Mouse (Mus musculus): ENCODE measurements around the gene Acot7.

DNA sequence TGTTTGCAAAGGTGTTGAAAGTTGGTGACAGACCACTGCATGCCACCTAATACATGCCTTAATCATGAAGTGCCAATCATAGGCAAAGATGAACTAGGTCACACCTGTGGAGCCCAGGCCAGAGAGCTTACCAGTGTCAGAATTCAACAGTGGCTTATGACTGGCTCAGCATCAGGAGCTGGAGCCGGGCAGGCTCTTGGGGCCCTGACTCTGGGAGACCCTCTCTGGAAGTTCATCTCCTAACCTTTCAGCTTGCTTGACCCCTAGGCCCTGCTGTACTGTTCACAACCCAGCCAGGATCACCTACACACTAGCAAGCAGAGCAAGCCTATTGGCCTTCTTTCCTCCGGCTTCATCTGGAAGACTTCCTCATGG is 41.1 kb upstream of the Acot7 start:
- TF ChIP-seq CTCF (IDR thresholded peaks at IDR 0.05; ENCODE audit: borderline replicate concordance, insufficient read depth, low read depth, low read length) (no peak), POLR2A (IDR thresholded peaks at IDR 0.05; ENCODE audit: borderline replicate concordance, insufficient read depth, low read length) (no peak)
